Mouse (Mus musculus) kidney, embryonic 14.5 days (tissue): Measurements from ENCODE around the gene Lamp1. TPM values are rescaled to one million over a fixed set of nuclear protein-coding genes. Genes with fewer than 3 reads are reported as not detected.

ENCODE experiments used
- ATAC-seq: fragments of 200-750 bp; cut with Nextera tagmentation; 2 replicates; pipeline ENCODE4 v1.8.0; 2017; ENCODE audit warnings: moderate number of reproducible peaks, mild to moderate bottlenecking, moderate TSS enrichment, moderate library complexity; ENCODE audit not compliant: low FRiP score, low TSS enrichment
- H3K27ac ChIP-seq: fragments of 300-500 bp; sonication (generic); 2 replicates; pipeline ENCODE4 v1.5.1; 2014; ENCODE audit warnings: low read depth, mild to moderate bottlenecking, low read length, moderate library complexity, mixed read lengths
- H3K27me3 ChIP-seq: fragments of 300-500 bp; sonication (generic); 2 replicates; pipeline ENCODE4 v1.6.1; 2014; ENCODE audit warnings: mild to moderate bottlenecking, low read length; ENCODE audit not compliant: control insufficient read depth, insufficient read depth
- H3K36me3 ChIP-seq: fragments of 300-500 bp; sonication (generic); 2 replicates; pipeline ENCODE4 v1.6.1; 2014; ENCODE audit warnings: low read length, mixed read lengths; ENCODE audit not compliant: control insufficient read depth, insufficient read depth
- H3K4me1 ChIP-seq: fragments of 300-500 bp; sonication (generic); 2 replicates; pipeline ENCODE4 v1.6.1; 2014; ENCODE audit warnings: low read length, mixed read lengths; ENCODE audit not compliant: control insufficient read depth, insufficient read depth
- H3K4me2 ChIP-seq: fragments of 300-500 bp; sonication (generic); replicated peaks from 2 replicates; pipeline ENCODE4 v1.6.1; 2014; ENCODE audit warnings: low read depth, mild to moderate bottlenecking, low read length
- H3K4me3 ChIP-seq: fragments of 300-500 bp; sonication (generic); 2 replicates; pipeline ENCODE4 v1.5.1; 2014; ENCODE audit warnings: mild to moderate bottlenecking, low read length
- H3K9ac ChIP-seq: fragments of 300-500 bp; sonication (generic); 2 replicates; pipeline ENCODE4 v1.6.1; 2014; ENCODE audit warnings: low read depth, mild to moderate bottlenecking, low read length, moderate library complexity
- H3K9me3 ChIP-seq: fragments of 300-500 bp; sonication (generic); 2 replicates; pipeline ENCODE4 v1.6.1; 2016; ENCODE audit warnings: low read length; ENCODE audit not compliant: control insufficient read depth
- WGBS: fragments of 180-500 bp; shearing (Covaris S2); extraction: QIAGEN DNeasy Blood & Tissue Kit; methylation state at CpG from one replicate; pipeline ENCODE4 v1.1.7; 2014; 5-methylcytosine and 5-hydroxymethylcytosine counted together
- polyA plus RNA-seq: library from polyadenylated mRNA; unstranded; fragments of >200 nt; fragmentation: Nextera tagmentation; extraction: Ambion mirVana; gene quantifications from 2 replicates; pipeline ENCODE4 v1.2.1, GENCODE M21; 2014

Lamp1 gene
- polyA plus RNA-seq, 1 experiment from 2014 or later: 306 TPM

- H3K4me1 ChIP-seq: no peaks in the 10 kb centered on the region
- no peak overlapping the region for H3K27ac ChIP-seq
- no peak overlapping the region for H3K4me3 ChIP-seq
- no peak for ATAC-seq
- 85% methylated on average over 4 of the region's 4 CpGs for WGBS
- H3K4me2 ChIP-seq: no peak overlapping the region
- H3K27me3 ChIP-seq: no peaks in the 10 kb centered on the region
- no peaks in the 10 kb centered on the region for H3K9me3 ChIP-seq
- H3K36me3 ChIP-seq: peaks cover 72% of the 10 kb centered on the region
- no peak overlapping the region for H3K9ac ChIP-seq
Measured at GRCm38 (mm10) chr8:13174811-13175210, 15.8 kb downstream of the Lamp1 start.

- peaks cover 67% of the 10 kb centered on the region for H3K36me3 ChIP-seq
- no peaks in the 10 kb centered on the region for H3K27me3 ChIP-seq
- H3K4me1 ChIP-seq: no peaks in the 10 kb centered on the region
- H3K27ac ChIP-seq: no peak overlapping the region
- H3K9ac ChIP-seq: no peak overlapping the region
- ATAC-seq: no peak
- no peak overlapping the region for H3K4me3 ChIP-seq
- WGBS: 96% methylated on average over 1 of the region's 1 CpGs
- H3K4me2 ChIP-seq: no peak overlapping the region
- no peaks in the 10 kb centered on the region for H3K9me3 ChIP-seq
Measured at GRCm38 (mm10) chr8:13175650-13176049, 16.7 kb downstream of the Lamp1 start.

- 95% methylated on average over 7 of the region's 7 CpGs for WGBS
- Histone ChIP-seq H3K27ac (no peak overlapping the region), H3K9ac (no peak overlapping the region), H3K4me1 (no peaks in the 10 kb centered on the region), H3K36me3 (peaks cover 52% of the 10 kb centered on the region), H3K9me3 (no peaks in the 10 kb centered on the region), H3K4me3 (no peak overlapping the region), H3K4me2 (no peak overlapping the region), H3K27me3 (no peaks in the 10 kb centered on the region)
- no peak for ATAC-seq
Measured at GRCm38 (mm10) chr8:13177173-13177852, 18.4 kb downstream of the Lamp1 start.

GRCm38 (mm10) chr8:13178137-13178536, 19.2 kb downstream of the Lamp1 start:
- Histone ChIP-seq H3K4me2 (no peak overlapping the region), H3K36me3 (peaks cover 44% of the 10 kb centered on the region), H3K4me3 (no peak overlapping the region), H3K27me3 (no peaks in the 10 kb centered on the region), H3K9ac (no peak overlapping the region), H3K4me1 (no peaks in the 10 kb centered on the region), H3K27ac (no peak overlapping the region), H3K9me3 (no peaks in the 10 kb centered on the region)
- no peak for ATAC-seq
- 90% methylated on average over 5 of the region's 5 CpGs for WGBS

- no peaks in the 10 kb centered on the region for H3K27me3 ChIP-seq
- no peak for ATAC-seq
- WGBS: 72% methylated on average over 6 of the region's 6 CpGs
- no peak overlapping the region for H3K9ac ChIP-seq
- H3K4me2 ChIP-seq: no peak overlapping the region
- H3K9me3 ChIP-seq: no peaks in the 10 kb centered on the region
- H3K4me3 ChIP-seq: no peak overlapping the region
- H3K4me1 ChIP-seq: no peaks in the 10 kb centered on the region
- peaks cover 31% of the 10 kb centered on the region for H3K36me3 ChIP-seq
- H3K27ac ChIP-seq: no peak overlapping the region
Measured at GRCm38 (mm10) chr8:13179482-13179881, 20.5 kb downstream of the Lamp1 start.

GRCm38 (mm10) chr8:13179948-13180347, 21.0 kb downstream of the Lamp1 start:
- Histone ChIP-seq H3K4me1 (no peaks in the 10 kb centered on the region), H3K36me3 (peaks cover 27% of the 10 kb centered on the region), H3K27ac (no peak overlapping the region), H3K9ac (no peak overlapping the region), H3K4me2 (no peak overlapping the region), H3K4me3 (no peak overlapping the region), H3K27me3 (no peaks in the 10 kb centered on the region), H3K9me3 (no peaks in the 10 kb centered on the region)
- 65% methylated on average over 7 of the region's 7 CpGs for WGBS
- ATAC-seq: no peak

GRCm38 (mm10) chr8:13180408-13180807, 21.4 kb downstream of the Lamp1 start:
- no peaks in the 10 kb centered on the region for H3K27me3 ChIP-seq
- H3K36me3 ChIP-seq: peaks cover 22% of the 10 kb centered on the region
- no peak overlapping the region for H3K4me2 ChIP-seq
- no peak for ATAC-seq
- H3K9me3 ChIP-seq: no peaks in the 10 kb centered on the region
- no peak overlapping the region for H3K4me3 ChIP-seq
- 74% methylated on average over 9 of the region's 9 CpGs for WGBS
- H3K27ac ChIP-seq: no peak overlapping the region
- no peak overlapping the region for H3K9ac ChIP-seq
- no peaks in the 10 kb centered on the region for H3K4me1 ChIP-seq

- Histone ChIP-seq H3K36me3 (peaks cover 15% of the 10 kb centered on the region), H3K27ac (no peak overlapping the region), H3K4me1 (no peaks in the 10 kb centered on the region), H3K4me3 (no peak overlapping the region), H3K27me3 (no peaks in the 10 kb centered on the region), H3K9ac (no peak overlapping the region), H3K9me3 (no peaks in the 10 kb centered on the region), H3K4me2 (no peak overlapping the region)
- ATAC-seq: no peak
- 82% methylated on average over 18 of the region's 18 CpGs for WGBS
Measured at GRCm38 (mm10) chr8:13180911-13181690, 22.1 kb downstream of the Lamp1 start.

- WGBS: 64% methylated on average over 2 of the region's 2 CpGs
- H3K36me3 ChIP-seq: peaks cover 10% of the 10 kb centered on the region; the same call in 1 of the 2 replicates
- H3K9me3 ChIP-seq: no peaks in the 10 kb centered on the region
- H3K4me3 ChIP-seq: no peak overlapping the region
- no peak overlapping the region for H3K27ac ChIP-seq
- no peak overlapping the region for H3K4me2 ChIP-seq
- no peak overlapping the region for H3K9ac ChIP-seq
- H3K4me1 ChIP-seq: no peaks in the 10 kb centered on the region
- no peaks in the 10 kb centered on the region for H3K27me3 ChIP-seq
- ATAC-seq: no peak
Measured at GRCm38 (mm10) chr8:13181691-13181976, 22.7 kb downstream of the Lamp1 start.
